Mouse (Mus musculus): ENCODE measurements around the gene Tex2.

The Tex2 gene

GRCm38 (mm10) chr11:106481651-106482050 lies 131.6 kb downstream of the Tex2 start:
- no peak for DNase-seq

- no peak for DNase-seq
Measured at GRCm38 (mm10) chr11:106480530-106480885, 132.7 kb downstream of the Tex2 start.

- DNase-seq: no peak
Measured at GRCm38 (mm10) chr11:106479619-106480529, 133.3 kb downstream of the Tex2 start.

- DNase-seq: no peak
Measured at GRCm38 (mm10) chr11:106478745-106479144, 134.5 kb downstream of the Tex2 start.

GRCm38 (mm10) chr11:106477505-106478160 lies 135.6 kb downstream of the Tex2 start:
- DNase-seq: no peak

GRCm38 (mm10) chr11:106475309-106475708 lies 137.9 kb downstream of the Tex2 start:
- no peak for DNase-seq

GRCm38 (mm10) chr11:106471629-106472028 lies 141.6 kb downstream of the Tex2 start:
- DNase-seq: no peak

GRCm38 (mm10) chr11:106468509-106468908 lies 144.7 kb downstream of the Tex2 start:
- DNase-seq: no peak

GRCm38 (mm10) chr11:106465932-106466331 lies 147.3 kb downstream of the Tex2 start:
- no peak for DNase-seq

GRCm38 (mm10) chr11:106465545-106465903 lies 147.7 kb downstream of the Tex2 start:
- no peak for DNase-seq

- no peak for DNase-seq
Measured at GRCm38 (mm10) chr11:106464681-106465544, 148.3 kb downstream of the Tex2 start.

- no peak for DNase-seq
Measured at GRCm38 (mm10) chr11:106463845-106464244, 149.4 kb downstream of the Tex2 start.

GRCm38 (mm10) chr11:106462309-106462708 lies 150.9 kb downstream of the Tex2 start:
- no peak for DNase-seq

GRCm38 (mm10) chr11:106461145-106461932 lies 151.9 kb downstream of the Tex2 start:
- DNase-seq: no peak

- no peak for DNase-seq
Measured at GRCm38 (mm10) chr11:106460671-106461070, 152.6 kb downstream of the Tex2 start.

- DNase-seq: no peak
Measured at GRCm38 (mm10) chr11:106458540-106458939, 154.7 kb downstream of the Tex2 start.

Data from right cerebral cortex, postnatal 25 days (tissue).